Mouse (Mus musculus) MEL (cell line): ENCODE measurements around the gene Rhof. TPM values are rescaled to one million over a fixed set of nuclear protein-coding genes. Genes with fewer than 3 reads are reported as not detected.

ENCODE experiments used
- DNase-seq: peaks from one replicate; pipeline ENCODE4 v3.0.0; 2011; ENCODE audit warnings: low read depth, low spot score
- H3K27ac ChIP-seq: 2 replicates; pipeline ENCODE4 v1.5.1; 2012; ENCODE audit warnings: low read depth, mild to moderate bottlenecking, control low read depth, low read length, moderate library complexity; ENCODE audit not compliant: control insufficient read depth
- H3K27me3 ChIP-seq, 2 experiments: fragments of 150-350 bp in 1 of 2; sonication (generic) in 1 of 2; 2 replicates each; pipeline ENCODE4 v1.6.1; 2012; ENCODE audit warnings: low read length in 2 of 2, mild to moderate bottlenecking in 2 of 2, improper control_type of control experiment in 1 of 2, moderate library complexity in 1 of 2; ENCODE audit not compliant: insufficient read depth in 2 of 2, control insufficient read depth in 1 of 2
- H3K36me3 ChIP-seq, 2 experiments: 2 replicates each; pipeline ENCODE4 v1.6.1; 2012 to 2014; ENCODE audit warnings: low read length in 2 of 2, improper control_type of control experiment in 1 of 2, inconsistent platforms in 1 of 2, mild to moderate bottlenecking in 1 of 2; ENCODE audit not compliant: insufficient read depth in 2 of 2, control insufficient read depth in 1 of 2
- H3K4me1 ChIP-seq, 2 experiments: fragments of 150-350 bp in 1 of 2; sonication (generic) in 1 of 2; 2 replicates each; pipeline ENCODE4 v1.6.1; 2012; ENCODE audit warnings: low read length in 2 of 2, improper control_type of control experiment in 1 of 2, mild to moderate bottlenecking in 1 of 2; ENCODE audit not compliant: insufficient read depth in 2 of 2, control insufficient read depth in 1 of 2
- H3K4me3 ChIP-seq, 2 experiments: fragments of 150-350 bp in 1 of 2; sonication (generic) in 1 of 2; 2 replicates each; pipeline ENCODE4 v1.5.1; 2012; ENCODE audit warnings: low read depth in 2 of 2, low read length in 2 of 2, mild to moderate bottlenecking in 2 of 2, moderate library complexity in 2 of 2, control low read depth in 1 of 2, improper control_type of control experiment in 1 of 2; ENCODE audit not compliant: control insufficient read depth in 1 of 2, insufficient read depth in 1 of 2
- H3K79me2 ChIP-seq: 2 replicates; pipeline ENCODE4 v1.6.1; 2012; ENCODE audit warnings: mild to moderate bottlenecking, low read length, moderate library complexity; ENCODE audit not compliant: control insufficient read depth, poor library complexity, insufficient read depth
- H3K9ac ChIP-seq: 2 replicates; pipeline ENCODE4 v1.6.1; 2012; ENCODE audit warnings: low read depth, mild to moderate bottlenecking, control low read depth, low read length, moderate library complexity; ENCODE audit not compliant: control insufficient read depth, poor library complexity, severe bottlenecking
- H3K9me3 ChIP-seq: fragments of 150-350 bp; sonication (generic); replicated peaks from 2 replicates; pipeline ENCODE4 v1.6.1; 2012; ENCODE audit warnings: mild to moderate bottlenecking, low read length, improper control_type of control experiment, moderate library complexity; ENCODE audit not compliant: insufficient read depth
- BHLHE40 ChIP-seq: IDR thresholded peaks from 2 replicates; pipeline ENCODE4 v1.6.1; 2012; ENCODE audit warnings: low read depth, mild to moderate bottlenecking, inconsistent platforms, low read length, improper control_type of control experiment, borderline replicate concordance
- CHD1 ChIP-seq: IDR thresholded peaks from 2 replicates; pipeline ENCODE4 v1.6.1; 2012; ENCODE audit warnings: low read depth, mild to moderate bottlenecking, inconsistent platforms, low read length, improper control_type of control experiment
- CHD2 ChIP-seq: IDR thresholded peaks from 2 replicates; pipeline ENCODE4 v1.6.1; 2011; ENCODE audit warnings: low read length, improper control_type of control experiment
- CTCF ChIP-seq, 3 experiments: IDR thresholded peaks in 2 of 3; conservative IDR thresholded peaks in 1 of 3; 2 replicates each; pipeline ENCODE4 v1.5.1; 2011 to 2012; ENCODE audit warnings: low read length in 3 of 3, low read depth in 2 of 3, mild to moderate bottlenecking in 2 of 3, improper control_type of control experiment in 1 of 3, inconsistent platforms in 1 of 3, mixed read lengths in 1 of 3, moderate library complexity in 1 of 3; ENCODE audit not compliant: control insufficient read depth in 1 of 3, insufficient read depth in 1 of 3, poor library complexity in 1 of 3, severe bottlenecking in 1 of 3
- E2F4 ChIP-seq: IDR thresholded peaks from 2 replicates; pipeline ENCODE4 v1.6.1; 2011; ENCODE audit warnings: low read depth, low read length, improper control_type of control experiment, borderline replicate concordance
- ELF1 ChIP-seq: IDR thresholded peaks from 2 replicates; pipeline ENCODE4 v1.6.1; 2014; ENCODE audit warnings: low read depth, mild to moderate bottlenecking, inconsistent platforms, low read length, improper control_type of control experiment, moderate library complexity
- EP300 ChIP-seq, 2 experiments: IDR thresholded peaks; 2 replicates each; pipeline ENCODE4 v1.6.1; 2011; ENCODE audit warnings: improper control_type of control experiment in 2 of 2, low read length in 2 of 2, low read depth in 1 of 2, mild to moderate bottlenecking in 1 of 2
- ETS1 ChIP-seq: IDR thresholded peaks from 2 replicates; pipeline ENCODE4 v1.6.1; 2012; ENCODE audit warnings: low read depth, mild to moderate bottlenecking, inconsistent platforms, low read length, improper control_type of control experiment, moderate library complexity
- GATA1 ChIP-seq: IDR thresholded peaks from 2 replicates; pipeline ENCODE4 v1.6.1; 2011; ENCODE audit warnings: low read depth, low read length, improper control_type of control experiment
- HCFC1 ChIP-seq: IDR thresholded peaks from 2 replicates; pipeline ENCODE4 v1.6.1; 2012; ENCODE audit warnings: low read depth, mild to moderate bottlenecking, inconsistent platforms, low read length, improper control_type of control experiment, moderate library complexity
- KAT2A ChIP-seq: conservative IDR thresholded peaks from 2 replicates; pipeline ENCODE4 v1.6.1; 2012; ENCODE audit warnings: low read depth, low read length, improper control_type of control experiment, inconsistent platforms
- MAFK ChIP-seq: IDR thresholded peaks from 2 replicates; pipeline ENCODE4 v1.6.1; 2011; ENCODE audit warnings: low read depth, mild to moderate bottlenecking, low read length, improper control_type of control experiment, borderline replicate concordance
- MAX ChIP-seq: IDR thresholded peaks from 2 replicates; pipeline ENCODE4 v1.6.1; 2011; ENCODE audit warnings: low read length, improper control_type of control experiment
- MAZ ChIP-seq: IDR thresholded peaks from 2 replicates; pipeline ENCODE4 v1.6.1; 2012; ENCODE audit warnings: low read depth, mild to moderate bottlenecking, inconsistent platforms, low read length, improper control_type of control experiment
- MEF2A ChIP-seq: IDR thresholded peaks from 2 replicates; pipeline ENCODE4 v1.6.1; 2014; ENCODE audit warnings: low read depth, mild to moderate bottlenecking, inconsistent platforms, low read length, improper control_type of control experiment; ENCODE audit not compliant: poor library complexity, insufficient replicate concordance, severe bottlenecking; ENCODE audit errors: extremely low read depth
- MYB ChIP-seq: IDR thresholded peaks from 2 replicates; pipeline ENCODE4 v1.6.1; 2011; ENCODE audit warnings: mild to moderate bottlenecking, low read depth, low read length, improper control_type of control experiment
- MYC ChIP-seq: IDR thresholded peaks from 2 replicates; pipeline ENCODE4 v1.6.1; 2011; ENCODE audit warnings: low read depth, mild to moderate bottlenecking, low read length, improper control_type of control experiment, moderate library complexity
- NELFE ChIP-seq: IDR thresholded peaks from 2 replicates; pipeline ENCODE4 v1.6.1; 2011; ENCODE audit warnings: low read depth, low read length, improper control_type of control experiment
- NRF1 ChIP-seq: IDR thresholded peaks from 2 replicates; pipeline ENCODE4 v1.6.1; 2014; ENCODE audit warnings: low read depth, mild to moderate bottlenecking, inconsistent platforms, low read length, improper control_type of control experiment, moderate library complexity; ENCODE audit not compliant: poor library complexity, insufficient read depth, severe bottlenecking
- POLR2A ChIP-seq, 2 experiments: IDR thresholded peaks; 2 replicates each; pipeline ENCODE4 v1.6.1; 2011 to 2012; ENCODE audit warnings: low read length in 2 of 2, mild to moderate bottlenecking in 2 of 2, control low read depth in 1 of 2, improper control_type of control experiment in 1 of 2, low read depth in 1 of 2, moderate library complexity in 1 of 2; ENCODE audit not compliant: control insufficient read depth in 1 of 2, insufficient read depth in 1 of 2, poor library complexity in 1 of 2
- POLR2AphosphoS2 ChIP-seq: IDR thresholded peaks from 2 replicates; pipeline ENCODE4 v1.6.1; 2011; ENCODE audit warnings: low read length, improper control_type of control experiment
- POLR2AphosphoS5 ChIP-seq: IDR thresholded peaks from 2 replicates; pipeline ENCODE4 v1.6.1; 2012; ENCODE audit warnings: low read depth, borderline replicate concordance, mild to moderate bottlenecking, inconsistent platforms, low read length, moderate library complexity, mixed read lengths
- RAD21 ChIP-seq: IDR thresholded peaks from 2 replicates; pipeline ENCODE4 v1.6.1; 2011; ENCODE audit warnings: mild to moderate bottlenecking, low read depth, low read length, improper control_type of control experiment
- RCOR1 ChIP-seq: IDR thresholded peaks from 2 replicates; pipeline ENCODE4 v1.6.1; 2012; ENCODE audit warnings: low read depth, mild to moderate bottlenecking, inconsistent platforms, low read length, improper control_type of control experiment
- SIN3A ChIP-seq: IDR thresholded peaks from 2 replicates; pipeline ENCODE4 v1.6.1; 2012; ENCODE audit warnings: low read length, improper control_type of control experiment, inconsistent platforms
- SMC3 ChIP-seq: IDR thresholded peaks from 2 replicates; pipeline ENCODE4 v1.6.1; 2011; ENCODE audit warnings: low read depth, low read length, improper control_type of control experiment
- TAL1 ChIP-seq: IDR thresholded peaks from 2 replicates; pipeline ENCODE4 v1.6.1; 2012; ENCODE audit warnings: mild to moderate bottlenecking, inconsistent platforms, low read length, moderate library complexity, mixed read lengths
- TBP ChIP-seq: IDR thresholded peaks from 2 replicates; pipeline ENCODE4 v1.8.0; 2011; ENCODE audit warnings: low read depth, low read length, improper control_type of control experiment
- TCF12 ChIP-seq: IDR thresholded peaks from 2 replicates; pipeline ENCODE4 v1.6.1; 2014; ENCODE audit warnings: low read depth, mild to moderate bottlenecking, inconsistent platforms, low read length, improper control_type of control experiment, moderate library complexity
- UBTF ChIP-seq: IDR thresholded peaks from 2 replicates; pipeline ENCODE4 v1.6.1; 2012; ENCODE audit warnings: low read depth, mild to moderate bottlenecking, inconsistent platforms, low read length, improper control_type of control experiment, moderate library complexity, borderline replicate concordance; ENCODE audit not compliant: insufficient read depth
- USF1 ChIP-seq: IDR thresholded peaks from 2 replicates; pipeline ENCODE4 v1.6.1; 2014; ENCODE audit warnings: low read depth, mild to moderate bottlenecking, inconsistent platforms, low read length, improper control_type of control experiment, moderate library complexity
- USF2 ChIP-seq, 2 experiments: IDR thresholded peaks; 2 replicates each; pipeline ENCODE4 v1.6.1; 2011 to 2012; ENCODE audit warnings: improper control_type of control experiment in 2 of 2, low read length in 2 of 2, borderline replicate concordance in 1 of 2, inconsistent platforms in 1 of 2, low read depth in 1 of 2, mild to moderate bottlenecking in 1 of 2; ENCODE audit not compliant: insufficient read depth in 1 of 2
- ZMIZ1 ChIP-seq: IDR thresholded peaks from 2 replicates; pipeline ENCODE4 v1.6.1; 2012; ENCODE audit warnings: low read depth, mild to moderate bottlenecking, inconsistent platforms, low read length, improper control_type of control experiment, moderate library complexity
- ZNF384 ChIP-seq: IDR thresholded peaks from 2 replicates; pipeline ENCODE4 v1.6.1; 2012; ENCODE audit warnings: low read depth, mild to moderate bottlenecking, inconsistent platforms, low read length, improper control_type of control experiment
- polyA plus RNA-seq, 2 experiments: library from polyadenylated mRNA; stranded (reverse) in 1 of 2; unstranded in 1 of 2; fragments of >175 nt in 1 of 2; fragments of >200 nt in 1 of 2; gene quantifications; 2 replicates each; pipeline versions ENCODE4 v1.2.1 to v1.2.4; 2012; ENCODE audit warnings: low replicate concordance in 2 of 2, low read depth in 1 of 2; ENCODE audit not compliant: insufficient read length in 2 of 2, insufficient read depth in 1 of 2, missing spikeins in 1 of 2
- total RNA-seq: library from RNA; depleted of rRNA; stranded (reverse); fragments of 300-350 nt; gene quantifications from 2 replicates; pipeline ENCODE4 v1.2.3, GENCODE M21; 2012; rRNA removed

Gene Rhof
- total RNA-seq = 2.5 and 4.1 TPM in 2 replicates
- 10 to 100 TPM in 1 of 2 experiments, not detected in 1; 10.4 TPM for polyA plus RNA-seq

GRCm38 (mm10) chr5:123132308-123133071 is at the start of gene Rhof:
TSS of gene Rhof (minus strand) at chr5:123132692.
- Histone ChIP-seq H3K9me3 (no peaks in the 10 kb centered on the region), H3K27me3 (no peaks in the 10 kb centered on the region), H3K4me1 (peaks cover 7 to 55% of the 10 kb centered on the region in 2 experiments), H3K9ac (peak within 1 kb of the TSS; percentile 53), H3K4me3 (peak within 1 kb of the TSS; percentile 54 to 56), H3K79me2 (peaks cover 11% of the 10 kb centered on the region), H3K27ac (peak within 1 kb of the TSS; percentile 52), H3K36me3 (peaks cover 0 to 43% of the 10 kb centered on the region in 2 experiments; a peak in 2 of 4 replicates)
- DNase-seq = peak; percentile 96
- TF ChIP-seq MYC (no peak), MEF2A (no peak), HCFC1 (peak; percentile 49), UBTF (0 out of 2 replicates have a peak, but pooled peaks have one; percentile 48), MAZ (0 out of 2 replicates have a peak, but pooled peaks have one; percentile 45), ZNF384 (0 out of 2 replicates have a peak, but pooled peaks have one; percentile 24), ETS1 (no peak), TCF12 (no peak), USF1 (no peak), MYB (no peak), MAX (0 out of 2 replicates have a peak, but pooled peaks have one; percentile 10), BHLHE40 (no peak), E2F4 (no peak), POLR2AphosphoS5 (no peak), CTCF (IDR thresholded peaks at IDR 0.05 in 2 of 3, conservative IDR thresholded peaks at IDR 0.05 in 1 of 3; ENCODE audit: control insufficient read depth in 1 of 3, insufficient read depth in 1 of 3, low read depth in 2 of 3, low read length in 3 of 3, poor library complexity in 1 of 3, severe bottlenecking in 1 of 3) (peak; percentile 80 to 93 (median 86)), TAL1 (no peak), KAT2A (no peak), RCOR1 (no peak), POLR2A (IDR thresholded peaks at IDR 0.05; ENCODE audit: control insufficient read depth in 1 of 2, insufficient read depth in 1 of 2, low read depth in 1 of 2, low read length in 2 of 2, poor library complexity in 1 of 2) (peak in 1 of 2 experiments; percentile 60; a peak in 2 of 4 replicates), ZMIZ1 (peak; percentile 64; the same call in 1 of the 2 replicates), RAD21 (peak; percentile 54), USF2 (IDR thresholded peaks at IDR 0.05; ENCODE audit: borderline replicate concordance in 1 of 2, insufficient read depth in 1 of 2, low read depth in 1 of 2, low read length in 2 of 2) (no peak), CHD2 (no peak), ELF1 (no peak), MAFK (no peak), EP300 (IDR thresholded peaks at IDR 0.05; ENCODE audit: low read depth in 1 of 2, low read length in 2 of 2) (no peak), CHD1 (no peak), NELFE (no peak), SIN3A (peak; percentile 34; the same call in 1 of the 2 replicates), POLR2AphosphoS2 (peak; percentile 86), GATA1 (0 out of 2 replicates have a peak, but pooled peaks have one; percentile 25), TBP (no peak), NRF1 (0 out of 2 replicates have a peak, but pooled peaks have one; percentile 40), SMC3 (peak; percentile 74)
